Comparison of ENCODE assay signal across 9 mouse cellular contexts in the genomic region with DNA sequence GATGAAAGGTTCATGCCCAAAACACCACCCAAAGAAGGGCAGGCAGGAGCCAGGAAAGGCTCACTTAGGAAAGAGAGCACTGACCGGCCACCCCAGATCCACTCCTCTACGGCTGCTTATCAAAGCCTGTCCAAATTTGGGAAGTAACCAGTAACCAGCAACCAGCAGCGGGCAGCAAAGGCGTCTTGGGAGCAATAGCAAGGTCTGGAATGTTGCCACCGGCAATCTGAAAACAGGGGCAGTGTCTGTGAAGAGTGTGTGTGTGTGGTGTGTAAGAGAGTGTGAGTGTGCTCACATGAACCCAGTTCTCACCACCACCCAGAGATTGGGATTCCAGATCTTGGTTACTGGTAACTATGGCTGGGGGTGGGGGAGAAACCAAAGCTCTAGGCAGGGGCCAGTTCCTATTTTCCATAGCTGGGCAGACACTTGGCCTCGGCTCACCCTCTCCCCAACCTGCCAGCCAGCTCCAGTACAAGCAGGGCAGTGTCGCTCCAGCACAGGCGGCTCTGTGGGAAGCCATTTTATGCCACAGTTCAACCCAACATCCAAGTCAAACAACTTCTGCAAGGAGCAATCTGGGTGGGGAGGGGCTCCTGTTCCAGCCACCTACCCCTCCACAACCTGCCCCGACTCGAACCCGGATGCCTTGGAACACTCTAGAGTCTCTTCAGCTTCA. TPM values are rescaled to one million over a fixed set of nuclear protein-coding genes. Genes with fewer than 3 reads are reported as not detected.
DNase-seq lines count a peak whose midpoint lies in the region; ATAC-seq and TF ChIP-seq lines count a peak whose summit lies in the region.
"Had no signal": no experiment of that assay in that cellular context is flagged by ENCODE, and none has a peak within 500 bp of the region (broad histone marks: within the 10 kb centered on the region; RNA-seq: fewer than 3 reads in every experiment).

No protein-coding gene starts in this region.

- H3K9ac ChIP-seq in forebrain, embryonic 16.5 days (replicated peaks; ENCODE audit: low read depth, low read length) = no peak overlapping the region
- H3K9ac ChIP-seq in forebrain, embryonic 12.5 days = no peak overlapping the region
- H3K9ac ChIP-seq: midbrain, embryonic 13.5 days had no signal

- ATAC-seq in forebrain, embryonic 16.5 days = no peak
- ATAC-seq in forebrain, embryonic 12.5 days (ENCODE audit: low FRiP score) = no peak
- ATAC-seq: midbrain, embryonic 13.5 days had no signal

- H3K27me3 ChIP-seq in forebrain, embryonic 16.5 days (replicated peaks; ENCODE audit: control insufficient read depth, insufficient read depth, low read length) = no peaks in the 10 kb centered on the region
- H3K27me3 ChIP-seq in forebrain, embryonic 12.5 days = peaks cover 16% of the 10 kb centered on the region

- intact Hi-C loops in left cerebral cortex, adult 2 months (cut with DNase I) = no loop called here
- intact Hi-C loops in left cerebral cortex, postnatal 25 days (cut with DNase I) = no loop called here

- no peaks in the 10 kb centered on the region for H3K9me3 ChIP-seq in forebrain, embryonic 16.5 days (ENCODE audit: control insufficient read depth, low read length)
- no peaks in the 10 kb centered on the region for H3K9me3 ChIP-seq in forebrain, embryonic 12.5 days
- H3K9me3 ChIP-seq: midbrain, embryonic 13.5 days had no signal

- peak overlapping the region; percentile 50 for H3K27ac ChIP-seq in left cerebral cortex, adult 2 months
- no peak overlapping the region for H3K27ac ChIP-seq in forebrain, embryonic 16.5 days (ENCODE audit: low read length)
- no peak overlapping the region for H3K27ac ChIP-seq in forebrain, embryonic 12.5 days
- H3K27ac ChIP-seq: midbrain, embryonic 13.5 days had no signal

- no peaks in the 10 kb centered on the region for H3K36me3 ChIP-seq in forebrain, embryonic 16.5 days (ENCODE audit: control insufficient read depth, insufficient read depth)
- no peaks in the 10 kb centered on the region for H3K36me3 ChIP-seq in forebrain, embryonic 12.5 days (replicated peaks)
- H3K36me3 ChIP-seq: midbrain, embryonic 13.5 days had no signal

- no peak overlapping the region for H3K4me2 ChIP-seq in forebrain, embryonic 16.5 days (ENCODE audit: low read length)
- no peak overlapping the region for H3K4me2 ChIP-seq in forebrain, embryonic 12.5 days
- H3K4me2 ChIP-seq: midbrain, embryonic 13.5 days had no signal

- H3K4me3 ChIP-seq in left cerebral cortex, adult 2 months = no peak overlapping the region
- H3K4me3 ChIP-seq in forebrain, embryonic 16.5 days (replicated peaks; ENCODE audit: low read length) = no peak overlapping the region
- no peak overlapping the region for H3K4me3 ChIP-seq in forebrain, embryonic 12.5 days (replicated peaks)
- H3K4me3 ChIP-seq: midbrain, embryonic 13.5 days had no signal

- no peak for TF ChIP-seq CTCF in left cerebral cortex, adult 2 months (IDR thresholded peaks at IDR 0.05)
- no peak for TF ChIP-seq CTCF in brain, embryonic 14.5 days (IDR thresholded peaks at IDR 0.05; ENCODE audit: borderline replicate concordance, extremely low read depth, insufficient read depth, insufficient read length)

- H3K4me1 ChIP-seq in forebrain, embryonic 16.5 days (replicated peaks; ENCODE audit: control insufficient read depth, insufficient read depth, low read length) = peaks cover 9% of the 10 kb centered on the region
- H3K4me1 ChIP-seq in forebrain, embryonic 12.5 days = peaks cover 15% of the 10 kb centered on the region

- TF ChIP-seq POLR2A in brain, embryonic 14.5 days (IDR thresholded peaks at IDR 0.05; ENCODE audit: borderline replicate concordance, extremely low read depth, insufficient read depth, insufficient read length, poor library complexity, severe bottlenecking) = no peak

- no peak for DNase-seq in left cerebral cortex, adult 2 months (ENCODE audit: extremely low spot score in 1 of 2, low spot score in 2 of 2)
- no peak for DNase-seq in left cerebral cortex, postnatal 25 days (ENCODE audit: low spot score in 2 of 2)
- DNase-seq in NIH3T3 (ENCODE audit: low read depth) = peak; percentile 54
- DNase-seq in brain, embryonic 14.5 days (ENCODE audit: low read depth) = peak; percentile 17
- peak; percentile 68 for DNase-seq in lung, postnatal 25 days (ENCODE audit: low spot score)
- DNase-seq: adrenal gland, postnatal 10 days had no signal

- 87% methylated on average over 11 of the region's 11 CpGs for WGBS in forebrain, embryonic 16.5 days
- WGBS in forebrain, embryonic 12.5 days = 90% methylated on average over 11 of the region's 11 CpGs

RNA-seq across cellular contexts. Expression of gene Cd9, which starts 4.6 kb away (rescaled TPM):
- total RNA-seq in left cerebral cortex, adult 2 months (2021) = 10 to 100 TPM; 39.6 to 40.7 TPM
- 10 to 100 TPM; 48.6 to 56.9 TPM for total RNA-seq in left cerebral cortex, postnatal 25 days (2021)
- 47.3 and 57.2 TPM in 2 replicates for polyA plus RNA-seq in brain, embryonic 14.5 days (2012; rRNA removed)
- 78.4 and 101 TPM in 2 replicates for polyA plus RNA-seq in forebrain, embryonic 16.5 days (2015; fragmentation: Nextera tagmentation; extraction: Ambion mirVana)
- 44.2 and 45.3 TPM in 2 replicates for polyA plus RNA-seq in forebrain, embryonic 12.5 days (2016; fragmentation: Nextera tagmentation; extraction: Ambion mirVana)

RNA-seq across cellular contexts. Expression of gene Vwf, which starts 56.6 kb away (rescaled TPM):
- total RNA-seq in left cerebral cortex, adult 2 months (2021) = 10 to 100 TPM; 13.7 to 14.6 TPM
- 10 to 100 TPM; 12.5 to 17.6 TPM for total RNA-seq in left cerebral cortex, postnatal 25 days (2021)
- polyA plus RNA-seq in brain, embryonic 14.5 days (2012; rRNA removed) = 5.8 and 18.9 TPM in 2 replicates
- polyA plus RNA-seq in forebrain, embryonic 16.5 days (2015; fragmentation: Nextera tagmentation; extraction: Ambion mirVana) = 6.3 and 9.8 TPM in 2 replicates
- polyA plus RNA-seq in forebrain, embryonic 12.5 days (2016; fragmentation: Nextera tagmentation; extraction: Ambion mirVana) = 7.9 and 10.3 TPM in 2 replicates

Comparison
In these comparisons a context has a peak if more than half of its experiments do, and no peak if none do; other contexts are left out.
1. DNase-seq: peak in NIH3T3 (single experiment), brain, embryonic 14.5 days (single experiment) and lung, postnatal 25 days (single experiment); none in left cerebral cortex, adult 2 months (0 of 2) and left cerebral cortex, postnatal 25 days (0 of 2).